Mouse (Mus musculus) E14TG2a.4 (cell line): ENCODE results near the gene 4930435E12Rik.

Experiments used
- CTCF ChIP-seq: conservative IDR thresholded peaks from 2 replicates; pipeline ENCODE4 v1.5.1; 2014; ENCODE audit warnings: low read length
- POU5F1 ChIP-seq: IDR thresholded peaks from 2 replicates; pipeline ENCODE4 v1.6.1; 2014; ENCODE audit warnings: low read length, borderline replicate concordance

GRCm38 (mm10) chr16:38798957-38799450, 29.5 kb downstream of the 4930435E12Rik start:
- TF ChIP-seq CTCF (no peak), POU5F1 (no peak)
